Mouse (Mus musculus): Measurements from ENCODE around the gene Ilk. TPM values are rescaled to one million over a fixed set of nuclear protein-coding genes. Genes with fewer than 3 reads are reported as not detected.

Gene Ilk
- total and polyA plus RNA-seq, 3 experiments = 48.3 to 76.9 TPM; not detected in 1

GRCm38 (mm10) chr7:105761813-105762484 lies 25.6 kb downstream of the Ilk start:
- H3K4me1 ChIP-seq (ENCODE audit: control insufficient read depth in 1 of 2, insufficient read depth in 2 of 2, low read length in 2 of 2) = peaks cover 6 to 10% of the 10 kb centered on the region in 2 experiments; a peak in 3 of 4 replicates
- TF ChIP-seq ETS1 (IDR thresholded peaks at IDR 0.05; ENCODE audit: low read depth, low read length) (no peak), MYB (IDR thresholded peaks at IDR 0.05; ENCODE audit: low read depth, low read length) (no peak), POLR2A (IDR thresholded peaks at IDR 0.05; ENCODE audit: control insufficient read depth in 1 of 2, insufficient read depth in 1 of 2, low read depth in 1 of 2, low read length in 2 of 2, poor library complexity in 1 of 2) (no peak), CHD2 (IDR thresholded peaks at IDR 0.05; ENCODE audit: low read length) (no peak), SIN3A (IDR thresholded peaks at IDR 0.05; ENCODE audit: low read length) (no peak), ZNF384 (IDR thresholded peaks at IDR 0.05; ENCODE audit: low read depth, low read length) (no peak), NELFE (IDR thresholded peaks at IDR 0.05; ENCODE audit: low read depth, low read length) (no peak), USF2 (IDR thresholded peaks at IDR 0.05; ENCODE audit: borderline replicate concordance in 1 of 2, insufficient read depth in 1 of 2, low read depth in 1 of 2, low read length in 2 of 2) (no peak), ZKSCAN1 (IDR thresholded peaks at IDR 0.05; ENCODE audit: low read depth, low read length) (no peak), ELF1 (IDR thresholded peaks at IDR 0.05; ENCODE audit: low read depth, low read length) (no peak), TCF12 (IDR thresholded peaks at IDR 0.05; ENCODE audit: low read depth, low read length) (no peak), EP300 (IDR thresholded peaks at IDR 0.05; ENCODE audit: low read depth in 1 of 2, low read length in 2 of 2) (no peak), HCFC1 (IDR thresholded peaks at IDR 0.05; ENCODE audit: low read depth, low read length) (no peak), MYC (IDR thresholded peaks at IDR 0.05; ENCODE audit: low read depth, low read length) (no peak)
- no peak for DNase-seq (ENCODE audit: low read depth, low spot score)
- peaks cover 0 to 2% of the 10 kb centered on the region in 2 experiments; a peak in 1 of 4 replicates for H3K27me3 ChIP-seq (ENCODE audit: control insufficient read depth in 1 of 2, insufficient read depth in 2 of 2, low read length in 2 of 2)
- H3K36me3 ChIP-seq (ENCODE audit: control insufficient read depth in 1 of 2, insufficient read depth in 2 of 2, low read length in 2 of 2) = peaks cover 0 to 5% of the 10 kb centered on the region in 2 experiments; a peak in 1 of 4 replicates
- no peak overlapping the region for H3K4me3 ChIP-seq (ENCODE audit: control insufficient read depth in 1 of 2, insufficient read depth in 1 of 2, low read depth in 2 of 2, low read length in 2 of 2)
- no peak overlapping the region for H3K9ac ChIP-seq (ENCODE audit: control insufficient read depth, low read depth, low read length, poor library complexity, severe bottlenecking)
- H3K9me3 ChIP-seq (replicated peaks; ENCODE audit: insufficient read depth, low read length) = no peaks in the 10 kb centered on the region
- no peaks in the 10 kb centered on the region for H3K79me2 ChIP-seq (ENCODE audit: control insufficient read depth, insufficient read depth, low read length, poor library complexity)
- no peak overlapping the region for H3K27ac ChIP-seq (ENCODE audit: control insufficient read depth, low read depth, low read length)

- Histone ChIP-seq H3K27ac (ENCODE audit: control insufficient read depth, low read depth, low read length) (no peak overlapping the region), H3K4me3 (ENCODE audit: control insufficient read depth in 1 of 2, insufficient read depth in 1 of 2, low read depth in 2 of 2, low read length in 2 of 2) (no peak overlapping the region), H3K79me2 (ENCODE audit: control insufficient read depth, insufficient read depth, low read length, poor library complexity) (no peaks in the 10 kb centered on the region), H3K36me3 (ENCODE audit: control insufficient read depth in 1 of 2, insufficient read depth in 2 of 2, low read length in 2 of 2) (peaks cover 0 to 5% of the 10 kb centered on the region in 2 experiments; a peak in 1 of 4 replicates), H3K9ac (ENCODE audit: control insufficient read depth, low read depth, low read length, poor library complexity, severe bottlenecking) (no peak overlapping the region), H3K27me3 (ENCODE audit: control insufficient read depth in 1 of 2, insufficient read depth in 2 of 2, low read length in 2 of 2) (peaks cover 0 to 2% of the 10 kb centered on the region in 2 experiments; a peak in 1 of 4 replicates), H3K4me1 (ENCODE audit: control insufficient read depth in 1 of 2, insufficient read depth in 2 of 2, low read length in 2 of 2) (peaks cover 6 to 10% of the 10 kb centered on the region in 2 experiments; a peak in 3 of 4 replicates), H3K9me3 (replicated peaks; ENCODE audit: insufficient read depth, low read length) (no peaks in the 10 kb centered on the region)
- DNase-seq (ENCODE audit: low read depth, low spot score) = no peak
- no peak for TF ChIP-seq MAFK (IDR thresholded peaks at IDR 0.05; ENCODE audit: borderline replicate concordance, low read depth, low read length)
- TF ChIP-seq ETS1 (IDR thresholded peaks at IDR 0.05; ENCODE audit: low read depth, low read length) = no peak
- TF ChIP-seq MAX (IDR thresholded peaks at IDR 0.05; ENCODE audit: low read length) = no peak
Measured at GRCm38 (mm10) chr7:105762517-105763270, 26.3 kb downstream of the Ilk start.

Measured in MEL (cell line).